Mouse (Mus musculus) CD4-positive, CD25-positive, alpha-beta regulatory T cell, adult 2 months (primary cell): ENCODE measurements around the gene Cntfr.

Source experiments
- DNase-seq: peaks from one replicate; pipeline ENCODE4 v3.0.0-alpha.2; 2012; ENCODE audit warnings: low read depth, low spot score

The Cntfr gene

DNA sequence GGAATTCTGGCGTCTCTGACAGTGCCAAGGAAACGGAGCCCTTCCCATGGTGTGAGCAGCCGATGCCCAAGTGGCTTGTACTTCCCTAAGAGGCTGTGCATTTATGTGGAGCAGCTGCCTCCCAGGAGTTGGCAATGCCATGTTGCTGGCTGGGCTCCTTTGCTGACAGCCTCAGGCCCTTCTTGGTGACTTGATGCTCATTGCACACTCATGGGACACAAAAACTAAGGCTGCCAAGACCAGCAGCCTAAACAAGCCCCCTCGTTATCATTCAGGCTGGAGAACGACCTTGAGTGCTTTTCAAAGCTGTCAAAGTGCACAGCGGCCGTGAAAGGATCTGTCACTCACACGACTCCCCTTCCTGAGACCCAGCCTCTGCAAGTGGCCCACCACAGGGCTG, 84.7 kb downstream of the Cntfr start:
- no peak for DNase-seq

DNA sequence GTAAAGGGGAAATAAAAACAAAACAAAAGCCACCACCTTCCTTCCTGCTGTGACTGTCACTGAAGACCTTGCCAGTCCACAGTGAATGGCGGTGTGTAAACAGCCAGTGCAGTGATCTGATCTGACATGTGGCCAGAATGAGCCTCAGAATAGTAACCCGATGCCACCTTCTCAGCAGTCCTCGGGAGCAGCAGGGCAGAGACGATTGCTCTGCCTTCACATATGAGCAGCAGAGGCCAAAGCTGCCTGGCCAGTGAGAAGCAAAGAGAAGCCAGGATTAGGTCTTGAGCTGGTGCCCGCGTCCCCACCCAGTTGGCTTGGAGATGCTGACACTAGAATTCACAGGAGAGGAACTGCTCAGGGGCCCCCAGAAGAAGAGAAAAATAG, 86.3 kb downstream of the Cntfr start:
- DNase-seq, result no peak

DNA sequence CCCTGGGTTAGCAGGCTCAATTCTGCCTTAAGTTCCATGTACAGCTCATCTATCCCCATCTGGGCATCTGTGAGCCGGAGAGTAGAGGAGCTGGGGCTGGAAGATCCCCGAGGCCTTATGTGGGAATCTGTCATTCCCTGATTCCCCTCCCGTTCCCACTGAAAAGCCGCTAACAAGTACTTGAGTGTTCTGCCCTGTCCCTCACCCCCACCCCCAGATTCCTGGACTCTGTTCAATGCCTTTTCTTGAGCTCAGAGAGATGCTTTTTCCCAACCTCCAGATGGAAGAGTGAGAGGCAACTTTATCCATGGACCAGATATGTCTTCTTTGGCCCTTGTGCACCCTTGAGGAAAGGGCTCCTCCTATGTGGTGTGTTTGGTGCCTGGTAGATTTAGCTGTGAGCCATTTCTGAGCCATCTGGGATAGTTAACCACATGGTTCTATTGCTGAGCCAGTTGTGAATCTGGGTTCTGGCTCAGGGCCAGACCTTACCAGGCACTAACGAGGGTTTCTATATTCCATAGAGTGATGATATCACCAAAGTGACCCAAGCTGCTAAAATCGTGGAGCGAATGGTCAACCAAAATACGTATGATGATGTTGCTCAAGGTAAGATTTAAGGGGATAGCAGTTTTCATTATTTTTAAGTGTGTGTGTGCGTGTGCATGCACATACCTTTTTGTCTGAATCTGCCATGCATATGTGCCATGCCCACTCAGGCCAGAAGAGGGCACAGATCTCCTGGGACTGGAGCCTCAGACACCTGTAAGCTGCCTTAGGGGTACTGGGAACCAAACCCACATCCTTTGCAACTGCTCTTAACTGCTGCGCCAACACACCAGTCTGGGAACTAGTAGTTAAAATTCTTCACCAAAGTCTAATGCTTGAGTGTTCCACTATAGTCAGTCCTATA, 87.0 kb downstream of the Cntfr start:
- DNase-seq, result peak; percentile 29
